Mouse (Mus musculus) midbrain, embryonic 10.5 days (tissue): ENCODE measurements at regions not wholly inside any gene's neighbourhood (a gene's known extent, or its start where the extent isn't known, plus 50 kb on each side); places are given as distances from the start of the nearest gene placed in this dataset.

ENCODE experiments used
- DNase-seq: peaks from one replicate; pipeline ENCODE4 v3.0.0-alpha.2; 2017; ENCODE audit warnings: low spot score
- H3K27ac ChIP-seq: fragments of 300-500 bp; sonication (generic); replicated peaks from 2 replicates; pipeline ENCODE4 v1.5.1; 2016; ENCODE audit warnings: mild to moderate bottlenecking
- H3K27me3 ChIP-seq: fragments of 300-500 bp; sonication (generic); 2 replicates; pipeline ENCODE4 v1.6.1; 2016; ENCODE audit warnings: low read depth, mild to moderate bottlenecking; ENCODE audit not compliant: poor library complexity, severe bottlenecking
- H3K36me3 ChIP-seq: fragments of 300-500 bp; sonication (generic); 2 replicates; pipeline ENCODE4 v1.6.1; 2016; ENCODE audit warnings: mild to moderate bottlenecking, moderate library complexity
- H3K4me1 ChIP-seq: fragments of 300-500 bp; sonication (generic); 2 replicates; pipeline ENCODE4 v1.6.1; 2016
- H3K4me3 ChIP-seq: fragments of 300-500 bp; sonication (generic); 2 replicates; pipeline ENCODE4 v1.5.1; 2016; ENCODE audit warnings: mild to moderate bottlenecking, moderate library complexity
- H3K9me3 ChIP-seq: fragments of 300-500 bp; sonication (generic); replicated peaks from 2 replicates; pipeline ENCODE4 v1.6.1; 2016; ENCODE audit warnings: mild to moderate bottlenecking
- WGBS: fragments of 180-500 bp; shearing (Covaris S2); methylation state at CpG from one replicate; pipeline ENCODE4 v1.1.7; 2016; 5-methylcytosine and 5-hydroxymethylcytosine counted together

DNA sequence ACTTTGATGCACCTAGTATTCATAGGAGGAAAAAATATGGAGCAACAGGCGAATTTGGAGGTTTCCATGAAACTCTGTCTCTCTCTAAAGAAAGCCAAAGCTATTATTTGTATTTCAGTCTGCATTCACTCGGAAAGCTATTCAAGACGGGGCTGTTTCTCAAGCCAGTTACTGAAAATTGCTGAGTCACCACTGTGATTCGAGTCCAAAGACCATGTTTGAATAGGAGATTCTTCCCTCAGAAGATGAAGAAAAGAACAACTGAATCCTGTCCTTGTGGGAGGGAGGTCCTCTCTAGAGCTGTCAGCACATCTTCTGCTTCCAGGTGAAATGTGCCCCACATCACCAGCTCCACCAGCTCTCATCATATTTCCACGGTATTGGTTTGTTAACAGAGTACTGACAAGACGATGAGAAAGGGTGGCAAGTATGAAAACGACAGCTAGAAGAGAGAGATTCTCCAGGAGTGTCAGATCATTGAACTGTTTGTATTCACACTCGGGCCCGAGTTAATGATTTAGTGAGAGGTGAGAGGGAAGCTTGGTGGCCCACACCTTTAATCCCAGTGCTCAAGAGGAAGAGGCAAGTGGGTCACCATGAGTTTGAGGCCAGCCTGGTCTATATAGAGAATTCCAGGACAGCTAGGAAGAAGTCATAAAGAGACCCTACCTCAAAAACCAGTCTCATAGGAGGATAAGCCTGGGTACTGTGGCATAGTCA, 335.3 kb downstream of the Sox9 start:
- H3K36me3 ChIP-seq: no peaks in the 10 kb centered on the region
- H3K27ac ChIP-seq: no peak overlapping the region
- H3K9me3 ChIP-seq: no peaks in the 10 kb centered on the region
- 0 out of 2 replicates have a peak, but pooled peaks cover 2% of the 10 kb centered on the region for H3K27me3 ChIP-seq
- DNase-seq: no peak
- no peak overlapping the region for H3K4me3 ChIP-seq
- peaks cover 34% of the 10 kb centered on the region for H3K4me1 ChIP-seq
- WGBS: 92% methylated on average over 9 of the region's 9 CpGs

- no peak for DNase-seq
These were observed 338.5 kb downstream of the Sox9 start for GRCm38 (mm10) chr11:113120570-113120969.

DNA sequence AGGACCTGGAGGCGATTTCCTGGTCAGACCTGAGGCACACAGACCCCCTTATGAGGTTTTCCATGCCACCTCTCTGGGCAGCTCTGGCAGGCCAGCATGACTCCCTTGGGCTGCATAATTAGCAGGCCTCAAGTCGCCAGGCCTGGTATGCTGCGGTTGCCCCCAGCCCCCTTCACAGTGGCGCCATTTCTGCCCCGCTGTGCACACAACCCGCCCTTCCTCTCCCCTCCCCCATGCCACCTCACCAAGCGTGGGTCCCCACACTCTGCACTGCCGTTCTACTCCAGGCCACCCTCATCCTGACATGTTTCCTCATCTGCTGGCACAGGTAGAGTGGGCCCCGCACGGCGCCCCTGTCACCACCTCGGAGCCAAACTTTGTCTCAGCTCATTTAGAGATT, 339.3 kb downstream of the Sox9 start:
- Histone ChIP-seq H3K4me3 (no peak overlapping the region), H3K27ac (peak overlapping the region; percentile 35), H3K27me3 (no peaks in the 10 kb centered on the region), H3K9me3 (no peaks in the 10 kb centered on the region), H3K4me1 (peaks cover 25% of the 10 kb centered on the region), H3K36me3 (no peaks in the 10 kb centered on the region)
- 41% methylated on average over 12 of the region's 12 CpGs for WGBS
- no peak for DNase-seq

More at GRCm38 (mm10) chr11:113120570-113120969, 338.5 kb downstream of the Sox9 start:
- Histone ChIP-seq H3K4me1 (peaks cover 25% of the 10 kb centered on the region), H3K9me3 (no peaks in the 10 kb centered on the region), H3K27ac (no peak overlapping the region), H3K36me3 (no peaks in the 10 kb centered on the region), H3K27me3 (no peaks in the 10 kb centered on the region), H3K4me3 (no peak overlapping the region)
- WGBS: 34% methylated on average over 6 of the region's 6 CpGs

DNA sequence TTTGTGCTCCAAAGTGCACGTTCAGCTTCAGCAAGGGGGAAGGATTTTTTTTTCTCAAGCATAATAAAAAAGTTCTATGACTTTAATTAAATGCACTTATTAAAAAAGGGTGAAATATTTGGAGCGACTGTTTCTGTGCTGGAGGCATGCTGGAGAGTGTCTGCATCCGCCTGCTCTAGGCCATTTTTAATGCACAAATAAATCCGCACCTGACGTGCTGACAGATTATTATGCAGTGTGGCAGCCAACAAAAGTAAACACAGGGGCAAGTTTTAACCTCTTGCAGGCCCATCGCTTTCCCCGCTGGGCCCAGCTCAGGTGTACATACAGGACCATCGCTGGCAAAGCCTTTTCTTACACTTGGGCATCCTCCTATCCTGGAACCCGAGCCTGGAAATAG, 340.1 kb downstream of the Sox9 start:
- Histone ChIP-seq H3K27ac (0 out of 2 replicates have a peak overlapping the region, but pooled peaks have one; percentile 23), H3K4me3 (no peak overlapping the region), H3K27me3 (no peaks in the 10 kb centered on the region), H3K9me3 (no peaks in the 10 kb centered on the region), H3K4me1 (peaks cover 30% of the 10 kb centered on the region), H3K36me3 (no peaks in the 10 kb centered on the region)
- WGBS: 82% methylated on average over 9 of the region's 9 CpGs
- DNase-seq: no peak

DNA sequence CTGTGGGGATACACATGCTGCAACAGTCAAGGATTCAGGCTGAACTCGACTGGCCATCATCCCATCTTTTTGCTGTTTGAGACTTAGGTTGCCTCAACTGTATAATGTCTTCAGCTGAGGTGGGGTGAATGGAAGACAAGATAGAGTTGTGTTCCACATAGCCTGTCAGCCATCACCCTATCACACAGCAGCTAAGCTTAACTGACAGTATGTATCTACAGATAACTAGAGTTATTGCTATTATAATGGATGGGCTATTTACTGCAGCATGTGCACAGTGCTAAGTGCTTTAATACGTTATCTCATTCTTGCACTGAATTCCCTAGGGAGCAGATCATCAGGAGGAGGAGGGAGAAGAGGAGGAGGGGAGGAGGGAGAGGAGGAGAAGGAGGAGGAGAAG, 340.9 kb downstream of the Sox9 start:
- 84% methylated on average over 2 of the region's 2 CpGs for WGBS
- no peaks in the 10 kb centered on the region for H3K36me3 ChIP-seq
- no peak overlapping the region for H3K27ac ChIP-seq
- no peaks in the 10 kb centered on the region for H3K9me3 ChIP-seq
- no peaks in the 10 kb centered on the region for H3K27me3 ChIP-seq
- H3K4me3 ChIP-seq: no peak overlapping the region
- DNase-seq: no peak
- peaks cover 31% of the 10 kb centered on the region for H3K4me1 ChIP-seq

DNA sequence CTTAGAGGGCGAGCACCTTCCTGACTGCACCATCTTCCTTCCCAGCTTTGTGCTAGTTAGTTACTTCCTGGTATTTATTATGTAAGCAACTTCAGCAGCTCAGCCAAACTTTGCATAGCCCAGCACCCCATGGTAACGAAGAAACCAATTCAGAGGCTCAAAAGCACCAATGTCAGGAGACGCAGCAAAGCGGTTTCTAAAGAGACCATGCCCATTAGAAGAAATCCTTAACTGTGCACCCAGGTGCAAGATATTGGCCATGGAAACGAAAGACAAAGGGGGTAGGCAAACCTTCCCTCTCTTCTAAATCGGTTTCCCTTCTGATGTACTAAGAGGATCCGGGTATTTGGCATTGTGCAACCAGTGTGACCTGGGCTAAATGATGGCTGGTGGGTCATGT, 343.8 kb downstream of the Sox9 start:
- DNase-seq: no peak
- WGBS: 80% methylated on average over 7 of the region's 7 CpGs
- Histone ChIP-seq H3K4me1 (peaks cover 26% of the 10 kb centered on the region), H3K9me3 (no peaks in the 10 kb centered on the region), H3K27ac (no peak overlapping the region), H3K36me3 (0 out of 2 replicates have a peak, but pooled peaks cover 9% of the 10 kb centered on the region), H3K4me3 (no peak overlapping the region), H3K27me3 (no peaks in the 10 kb centered on the region)

DNA sequence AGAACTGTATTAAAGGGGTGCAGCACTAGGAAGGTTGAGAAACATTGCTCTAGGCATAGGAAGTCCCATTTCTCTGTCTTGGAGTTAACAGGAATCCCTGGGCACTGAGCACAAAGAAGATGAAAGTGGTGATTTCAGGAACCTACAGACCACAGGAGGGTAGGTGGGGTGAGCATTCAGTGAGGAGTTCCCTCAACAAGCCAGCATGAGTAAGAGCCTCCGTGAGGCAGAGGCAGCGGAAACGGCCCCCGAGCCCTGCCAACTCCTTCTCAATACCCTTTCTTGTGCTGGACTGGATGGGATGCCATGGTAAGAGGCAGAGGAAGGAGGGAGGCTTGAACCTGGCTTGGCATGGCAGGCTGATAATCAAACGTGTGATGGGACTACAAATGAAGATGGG, 347.2 kb downstream of the Sox9 start:
- Histone ChIP-seq H3K4me3 (no peak overlapping the region), H3K36me3 (0 out of 2 replicates have a peak, but pooled peaks cover 9% of the 10 kb centered on the region), H3K27me3 (no peaks in the 10 kb centered on the region), H3K4me1 (peaks cover 27% of the 10 kb centered on the region), H3K9me3 (no peaks in the 10 kb centered on the region), H3K27ac (no peak overlapping the region; the same call in 1 of the 2 replicates)
- no peak for DNase-seq
- 91% methylated on average over 5 of the region's 5 CpGs for WGBS

- DNase-seq: no peak
- Histone ChIP-seq H3K36me3 (0 out of 2 replicates have a peak, but pooled peaks cover 9% of the 10 kb centered on the region), H3K27ac (no peak overlapping the region), H3K9me3 (no peaks in the 10 kb centered on the region), H3K4me3 (no peak overlapping the region), H3K27me3 (no peaks in the 10 kb centered on the region), H3K4me1 (peaks cover 29% of the 10 kb centered on the region)
- 92% methylated on average over 7 of the region's 7 CpGs for WGBS
These were observed 348.0 kb downstream of the Sox9 start for GRCm38 (mm10) chr11:113129975-113130374.

GRCm38 (mm10) chr11:113132078-113133064, 350.3 kb downstream of the Sox9 start:
- Histone ChIP-seq H3K27ac (peak overlapping the region; percentile 38; the same call in 1 of the 2 replicates), H3K36me3 (0 out of 2 replicates have a peak, but pooled peaks cover 9% of the 10 kb centered on the region), H3K4me1 (peaks cover 28% of the 10 kb centered on the region), H3K4me3 (no peak overlapping the region), H3K9me3 (no peaks in the 10 kb centered on the region), H3K27me3 (no peaks in the 10 kb centered on the region)
- WGBS: 82% methylated on average over 23 of the region's 23 CpGs
- DNase-seq: no peak

DNA sequence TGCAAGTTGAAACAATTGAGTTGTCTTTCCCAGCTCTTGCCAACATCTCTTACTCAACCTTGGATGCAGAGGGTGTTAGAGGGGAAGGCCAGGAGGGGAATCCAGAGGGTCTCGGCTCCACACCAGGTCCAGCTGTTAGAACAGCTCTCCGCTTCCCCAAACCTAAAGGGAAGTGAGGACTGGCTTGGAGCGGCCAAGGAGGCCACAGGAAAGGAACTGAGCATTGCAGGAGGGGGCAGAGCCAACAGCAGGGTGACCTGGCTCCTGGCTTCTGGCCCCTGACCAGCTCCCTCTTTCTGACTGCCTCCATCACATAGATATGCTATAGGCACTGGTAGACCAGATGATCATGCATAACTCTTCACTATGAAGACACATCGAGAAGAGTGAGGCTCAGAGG, 351.4 kb downstream of the Sox9 start:
- Histone ChIP-seq H3K27ac (0 out of 2 replicates have a peak overlapping the region, but pooled peaks have one; percentile 15), H3K36me3 (0 out of 2 replicates have a peak, but pooled peaks cover 9% of the 10 kb centered on the region), H3K4me3 (no peak overlapping the region), H3K27me3 (no peaks in the 10 kb centered on the region), H3K9me3 (no peaks in the 10 kb centered on the region), H3K4me1 (peaks cover 28% of the 10 kb centered on the region)
- no peak for DNase-seq
- WGBS: 92% methylated on average over 4 of the region's 4 CpGs

DNA sequence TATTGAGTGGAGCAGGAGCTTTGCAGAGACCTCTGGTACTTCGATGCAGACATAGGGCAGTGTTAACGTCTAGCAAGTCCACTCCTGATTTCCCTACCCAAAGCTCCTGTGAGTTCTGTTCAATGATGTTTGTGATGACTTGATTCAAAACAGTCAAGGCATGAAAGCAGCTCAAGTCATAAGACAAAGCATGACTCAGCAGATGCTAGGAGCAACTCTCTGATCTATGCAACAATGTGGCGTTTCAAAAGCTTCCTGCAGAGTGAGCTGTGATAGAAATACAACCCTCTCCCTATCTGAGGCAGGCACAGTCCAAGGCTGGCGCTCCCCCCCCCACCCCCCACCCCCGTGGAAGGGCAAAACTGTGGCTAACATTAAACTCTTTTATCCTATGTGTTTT, 353.2 kb downstream of the Sox9 start:
- Histone ChIP-seq H3K4me1 (peaks cover 28% of the 10 kb centered on the region), H3K9me3 (no peaks in the 10 kb centered on the region), H3K36me3 (0 out of 2 replicates have a peak, but pooled peaks cover 5% of the 10 kb centered on the region), H3K27me3 (no peaks in the 10 kb centered on the region), H3K27ac (no peak overlapping the region), H3K4me3 (no peak overlapping the region)
- 52% methylated on average over 5 of the region's 5 CpGs for whole genome bisulfite sequencing
- DNase-seq: no peak

- no peak for DNase-seq
These were observed 356.4 kb downstream of the Sox9 start for GRCm38 (mm10) chr11:113138462-113138861.

More at GRCm38 (mm10) chr11:113138462-113138861, 356.4 kb downstream of the Sox9 start:
- Histone ChIP-seq H3K9me3 (no peaks in the 10 kb centered on the region), H3K4me3 (no peak overlapping the region), H3K27me3 (no peaks in the 10 kb centered on the region), H3K4me1 (peaks cover 19% of the 10 kb centered on the region), H3K27ac (no peak overlapping the region), H3K36me3 (no peaks in the 10 kb centered on the region)
- 83% methylated on average over 5 of the region's 5 CpGs for WGBS
